Comparison of ENCODE assay signal across 8 mouse cellular contexts in genomic region chr10:58447280-58447781, GRCm38 (mm10). TPM values are rescaled to one million over a fixed set of nuclear protein-coding genes. Genes with fewer than 3 reads are reported as not detected.
DNase-seq lines count a peak whose midpoint lies in the region; ATAC-seq and TF ChIP-seq lines count a peak whose summit lies in the region.

No protein-coding gene starts in this region.

- ATAC-seq in hematopoietic stem cell, adult 5-6 weeks (replicated peaks in 1 of 2; ENCODE audit: insufficient read depth in 1 of 2, low FRiP score in 2 of 2, low TSS enrichment in 1 of 2, low read depth in 1 of 2, poor library complexity in 2 of 2, severe bottlenecking in 2 of 2), result peak; percentile 37 to 53; a peak in 3 of 4 replicates
- ATAC-seq in lung, embryonic 16.5 days (ENCODE audit: low read depth), result peak; percentile 56; the same call in 1 of the 2 replicates

- DNase-seq in cerebellum, adult 9-10 months, result peak; percentile 47
- no peak for DNase-seq in cerebellum, postnatal 14 days
- peak; percentile 69 for DNase-seq in thymus, postnatal 0 days (ENCODE audit: low spot score)
- DNase-seq in thymus, postnatal 25 days, result no peak
- DNase-seq in cerebellum, adult 8-10 months, result no peak

- TF ChIP-seq CTCF in small intestine, adult 2 months (IDR thresholded peaks at IDR 0.05; ENCODE audit: extremely low read depth, insufficient read length, insufficient replicate concordance, low read depth, low read length), result no peak

- H3K27ac ChIP-seq in lung, embryonic 16.5 days (ENCODE audit: low read length), result peak overlapping the region; percentile 98
- H3K27ac ChIP-seq in small intestine, adult 2 months (ENCODE audit: insufficient read depth, low read depth, low read length), result peak overlapping the region; percentile 94

- H3K9me3 ChIP-seq in lung, embryonic 16.5 days (ENCODE audit: control insufficient read depth, low read length), result no peaks in the 10 kb centered on the region

- H3K36me3 ChIP-seq in lung, embryonic 16.5 days (ENCODE audit: control insufficient read depth, insufficient read depth, low read length), result 0 out of 2 replicates have a peak, but pooled peaks cover 2% of the 10 kb centered on the region
- H3K36me3 ChIP-seq in small intestine, adult 2 months (ENCODE audit: control insufficient read depth, insufficient read depth, low read length), result no peaks in the 10 kb centered on the region

- no peak for TF ChIP-seq POLR2A in small intestine, adult 2 months (IDR thresholded peaks at IDR 0.05; ENCODE audit: low read depth, low read length)

- WGBS in lung, embryonic 16.5 days, result under 1% methylated on average over 17 of the region's 32 CpGs
- 1% methylated on average over 32 of the region's 32 CpGs for WGBS in small intestine, adult 2 months

- no peaks in the 10 kb centered on the region for H3K27me3 ChIP-seq in lung, embryonic 16.5 days (ENCODE audit: control insufficient read depth, insufficient read depth, low read depth, low read length)
- H3K27me3 ChIP-seq in small intestine, adult 2 months (ENCODE audit: control insufficient read depth, insufficient read depth, low read length), result no peaks in the 10 kb centered on the region

- peak overlapping the region; percentile 97 for H3K9ac ChIP-seq in lung, embryonic 16.5 days (ENCODE audit: low read length)

- H3K4me3 ChIP-seq in lung, embryonic 16.5 days (ENCODE audit: low read length), result peak overlapping the region; percentile 99
- H3K4me3 ChIP-seq in small intestine, adult 2 months (ENCODE audit: low read depth, low read length), result peak overlapping the region; percentile 78

- peaks cover 7% of the 10 kb centered on the region for H3K4me1 ChIP-seq in lung, embryonic 16.5 days (replicated peaks; ENCODE audit: control insufficient read depth, insufficient read depth, low read length)
- no peaks in the 10 kb centered on the region for H3K4me1 ChIP-seq in small intestine, adult 2 months (ENCODE audit: control insufficient read depth, insufficient read depth, insufficient read length, low read length)

- H3K4me2 ChIP-seq in lung, embryonic 16.5 days (ENCODE audit: low read depth, low read length), result peak overlapping the region; percentile 63

RNA-seq across cellular contexts. Expression of gene Ranbp2, which starts 0.6 kb away (rescaled TPM):
- polyA plus RNA-seq in thymus, postnatal 0 days (2015; fragmentation: Nextera tagmentation; extraction: Ambion mirVana), result 19.3 and 21.8 TPM in 2 replicates
- 235 and 238 TPM in 2 replicates for total RNA-seq in hematopoietic stem cell, adult 5-6 weeks (2017)
- 26.0 and 29.1 TPM in 2 replicates for polyA plus RNA-seq in lung, embryonic 16.5 days (2015; fragmentation: Nextera tagmentation; extraction: Ambion mirVana)
- polyA plus RNA-seq in small intestine, adult 2 months (2012; rRNA removed), result 0.71 and 1.3 TPM in 2 replicates

RNA-seq across cellular contexts. Expression of gene Ccdc138, which starts 50.4 kb away (rescaled TPM):
- polyA plus RNA-seq in thymus, postnatal 0 days (2015; fragmentation: Nextera tagmentation; extraction: Ambion mirVana), result 6.2 and 9.3 TPM in 2 replicates
- total RNA-seq in hematopoietic stem cell, adult 5-6 weeks (2017), result 9.4 and 12.8 TPM in 2 replicates
- 9.6 and 11.2 TPM in 2 replicates for polyA plus RNA-seq in lung, embryonic 16.5 days (2015; fragmentation: Nextera tagmentation; extraction: Ambion mirVana)
- polyA plus RNA-seq in small intestine, adult 2 months (2012; rRNA removed), result 0.20 and 0.32 TPM in 2 replicates

Comparison
In these comparisons a context has a peak if more than half of its experiments do, and no peak if none do; other contexts are left out.
1. DNase-seq: peak in cerebellum, adult 9-10 months (single experiment) and thymus, postnatal 0 days (single experiment); none in cerebellum, postnatal 14 days (0 of 2), thymus, postnatal 25 days (single experiment) and cerebellum, adult 8-10 months (single experiment).